Mouse (Mus musculus) heart, postnatal 0 days (tissue): ENCODE measurements around the gene Gm498. TPM values are rescaled to one million over a fixed set of nuclear protein-coding genes. Genes with fewer than 3 reads are reported as not detected.
A peak's percentile ranks its signal among the peaks of the same experiment; 100 is the strongest.

Source experiments
- ATAC-seq: fragments of 200-750 bp; cut with Nextera tagmentation; 2 replicates; pipeline ENCODE4 v1.8.0; 2017; ENCODE audit warnings: low read depth, moderate number of reproducible peaks, moderate library complexity; ENCODE audit not compliant: insufficient read depth
- DNase-seq: peaks from one replicate; pipeline ENCODE4 v3.0.0-alpha.2; 2016; ENCODE audit warnings: low spot score
- H3K27ac ChIP-seq: fragments of 300-500 bp; sonication (generic); 2 replicates; pipeline ENCODE4 v1.5.1; 2014; ENCODE audit warnings: low read depth, mild to moderate bottlenecking
- H3K27me3 ChIP-seq: fragments of 300-500 bp; sonication (generic); 2 replicates; pipeline ENCODE4 v1.6.1; 2014; ENCODE audit warnings: low read length, mixed read lengths; ENCODE audit not compliant: control insufficient read depth, insufficient read depth
- H3K36me3 ChIP-seq: fragments of 300-500 bp; sonication (generic); replicated peaks from 2 replicates; pipeline ENCODE4 v1.6.1; 2014; ENCODE audit warnings: low read length, mixed read lengths; ENCODE audit not compliant: control insufficient read depth, insufficient read depth
- H3K4me1 ChIP-seq: fragments of 300-500 bp; sonication (generic); 2 replicates; pipeline ENCODE4 v1.6.1; 2014; ENCODE audit warnings: antibody characterized with exemption; ENCODE audit not compliant: control insufficient read depth, insufficient read depth
- H3K4me2 ChIP-seq: fragments of 300-500 bp; sonication (generic); 2 replicates; pipeline ENCODE4 v1.6.1; 2014; ENCODE audit warnings: low read depth, mild to moderate bottlenecking, low read length, moderate library complexity
- H3K4me3 ChIP-seq: fragments of 300-500 bp; sonication (generic); 2 replicates; pipeline ENCODE4 v1.5.1; 2014; ENCODE audit warnings: low read depth, low read length
- H3K9ac ChIP-seq: fragments of 300-500 bp; sonication (generic); replicated peaks from 2 replicates; pipeline ENCODE4 v1.6.1; 2014; ENCODE audit warnings: low read depth, low read length, mixed read lengths
- H3K9me3 ChIP-seq: fragments of 300-500 bp; sonication (generic); replicated peaks from 2 replicates; pipeline ENCODE4 v1.6.1; 2016; ENCODE audit warnings: low read length; ENCODE audit not compliant: control insufficient read depth
- CTCF ChIP-seq: IDR thresholded peaks from 2 replicates; pipeline ENCODE4 v1.5.1; 2016; ENCODE audit warnings: antibody characterized with exemption, control low read depth, low read depth
- EP300 ChIP-seq: IDR thresholded peaks from 2 replicates; pipeline ENCODE4 v1.6.1; 2016; ENCODE audit warnings: antibody characterized with exemption, low read depth
- WGBS: fragments of 180-500 bp; shearing (Covaris S2); extraction: QIAGEN DNeasy Blood & Tissue Kit; methylation state at CpG from one replicate; pipeline ENCODE4 v1.1.7; 2014; 5-methylcytosine and 5-hydroxymethylcytosine counted together
- polyA plus RNA-seq: library from polyadenylated mRNA; unstranded; fragments of >200 nt; fragmentation: Nextera tagmentation; extraction: Ambion mirVana; gene quantifications from 2 replicates; pipeline ENCODE4 v1.2.1, GENCODE M21; 2015
- total RNA-seq: library from RNA; depleted of rRNA; stranded (reverse); fragments of >200 nt; gene quantifications from 2 replicates; pipeline ENCODE4 v1.2.3, GENCODE M21; 2014; ENCODE audit warnings: low replicate concordance; rRNA removed

The Gm498 gene
- total RNA-seq (not detected in 2 replicates), polyA plus RNA-seq (not detected in 2 replicates)

DNA sequence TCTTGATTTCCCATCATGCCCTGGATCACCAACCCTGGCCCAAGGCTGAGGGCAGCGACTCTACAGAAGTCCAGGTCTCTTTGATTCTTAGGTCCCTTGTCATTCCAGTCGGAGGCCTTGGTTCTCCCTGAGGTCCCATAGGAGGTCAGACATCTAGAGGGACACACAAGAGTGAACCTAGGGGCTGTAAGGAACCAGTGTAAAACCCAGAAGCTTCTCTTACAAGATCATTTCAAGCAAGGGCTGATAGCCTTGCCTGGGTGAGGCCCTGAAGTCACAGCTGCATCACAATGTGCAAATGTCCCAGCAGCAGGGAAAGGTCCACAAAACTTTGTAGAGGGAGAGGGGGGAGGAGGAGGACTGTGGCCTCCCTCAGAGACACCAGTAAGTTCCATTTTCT, at the start of gene Gm498:
Gene Gm498, plus strand, starts transcription at position 301 of the 400 bp plus-strand sequence.
- 60% methylated on average over 2 of the region's 2 CpGs for WGBS
- no peak for DNase-seq
- no peak within 1 kb of the TSS for H3K27ac ChIP-seq

DNA sequence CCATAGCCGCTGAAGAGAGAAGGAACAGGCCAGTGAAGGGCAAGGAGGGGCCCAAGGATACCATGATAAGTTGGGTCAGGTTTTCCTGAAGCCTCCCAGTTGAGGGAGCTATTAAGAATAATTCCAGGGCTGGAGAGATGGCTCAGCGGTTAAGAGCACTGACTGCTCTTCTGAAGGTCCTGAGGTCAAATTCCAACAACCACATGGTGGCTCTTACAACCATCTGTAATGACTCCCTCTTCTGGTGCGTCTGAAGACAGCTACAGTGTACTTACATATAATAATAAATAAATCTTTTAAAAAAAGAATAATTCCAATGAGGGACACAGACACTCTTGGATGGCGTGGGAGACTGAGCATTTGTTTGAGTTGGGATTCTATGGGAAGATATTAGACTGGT, 47.4 kb upstream of the Gm498 start:
- H3K27me3 ChIP-seq, result no peaks in the 10 kb centered on the region
- DNase-seq, result no peak

More for the DNA sequence above, at the start of gene Gm498:
- Histone ChIP-seq H3K9me3 (no peaks in the 10 kb centered on the region), H3K4me2 (no peak within 1 kb of the TSS), H3K27me3 (no peaks in the 10 kb centered on the region), H3K36me3 (no peaks in the 10 kb centered on the region), H3K4me3 (no peak within 1 kb of the TSS), H3K9ac (no peak within 1 kb of the TSS), H3K4me1 (no peaks in the 10 kb centered on the region)
- ATAC-seq, result no peak
- TF ChIP-seq EP300 (no peak), CTCF (no peak)

DNA sequence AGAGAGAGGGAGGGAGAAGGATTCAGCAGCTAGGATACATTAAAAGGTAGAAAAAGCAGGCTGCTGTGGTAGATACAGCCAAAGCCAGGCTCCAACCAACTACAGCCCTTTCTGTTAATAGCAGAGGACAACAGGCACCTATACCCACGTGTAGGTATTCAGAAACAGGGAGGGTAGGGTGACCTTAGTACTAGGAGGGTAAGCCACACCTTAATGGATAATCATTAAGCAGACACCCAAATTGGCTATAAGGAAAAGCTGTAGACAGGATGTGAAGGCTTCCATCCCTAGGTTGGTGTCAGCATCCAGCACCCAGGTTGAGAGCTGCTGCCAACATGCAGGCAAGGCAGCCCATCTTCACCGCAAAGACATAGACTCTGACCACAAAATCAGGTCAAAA, 45.4 kb upstream of the Gm498 start:
- DNase-seq (no peak), ATAC-seq (no peak)
- Histone ChIP-seq H3K9ac (no peak overlapping the region), H3K36me3 (peaks cover 4% of the 10 kb centered on the region), H3K4me3 (no peak overlapping the region), H3K4me1 (peaks cover 13% of the 10 kb centered on the region), H3K4me2 (no peak overlapping the region), H3K27me3 (no peaks in the 10 kb centered on the region), H3K9me3 (no peaks in the 10 kb centered on the region), H3K27ac (no peak overlapping the region)
- WGBS, result 91% methylated on average over 2 of the region's 2 CpGs
- TF ChIP-seq EP300 (no peak), CTCF (no peak)

More for the DNA sequence above, 47.4 kb upstream of the Gm498 start:
- no peaks in the 10 kb centered on the region for H3K9me3 ChIP-seq
- no peak for ATAC-seq
- H3K9ac ChIP-seq, result no peak overlapping the region
- no peak overlapping the region for H3K4me3 ChIP-seq
- H3K4me1 ChIP-seq, result peaks cover 13% of the 10 kb centered on the region
- no peak overlapping the region for H3K4me2 ChIP-seq
- H3K27ac ChIP-seq, result no peak overlapping the region
- no peak for TF ChIP-seq EP300
- no peak for TF ChIP-seq CTCF
- WGBS, result 70% methylated on average over 4 of the region's 4 CpGs
- H3K36me3 ChIP-seq, result peaks cover 23% of the 10 kb centered on the region

DNA sequence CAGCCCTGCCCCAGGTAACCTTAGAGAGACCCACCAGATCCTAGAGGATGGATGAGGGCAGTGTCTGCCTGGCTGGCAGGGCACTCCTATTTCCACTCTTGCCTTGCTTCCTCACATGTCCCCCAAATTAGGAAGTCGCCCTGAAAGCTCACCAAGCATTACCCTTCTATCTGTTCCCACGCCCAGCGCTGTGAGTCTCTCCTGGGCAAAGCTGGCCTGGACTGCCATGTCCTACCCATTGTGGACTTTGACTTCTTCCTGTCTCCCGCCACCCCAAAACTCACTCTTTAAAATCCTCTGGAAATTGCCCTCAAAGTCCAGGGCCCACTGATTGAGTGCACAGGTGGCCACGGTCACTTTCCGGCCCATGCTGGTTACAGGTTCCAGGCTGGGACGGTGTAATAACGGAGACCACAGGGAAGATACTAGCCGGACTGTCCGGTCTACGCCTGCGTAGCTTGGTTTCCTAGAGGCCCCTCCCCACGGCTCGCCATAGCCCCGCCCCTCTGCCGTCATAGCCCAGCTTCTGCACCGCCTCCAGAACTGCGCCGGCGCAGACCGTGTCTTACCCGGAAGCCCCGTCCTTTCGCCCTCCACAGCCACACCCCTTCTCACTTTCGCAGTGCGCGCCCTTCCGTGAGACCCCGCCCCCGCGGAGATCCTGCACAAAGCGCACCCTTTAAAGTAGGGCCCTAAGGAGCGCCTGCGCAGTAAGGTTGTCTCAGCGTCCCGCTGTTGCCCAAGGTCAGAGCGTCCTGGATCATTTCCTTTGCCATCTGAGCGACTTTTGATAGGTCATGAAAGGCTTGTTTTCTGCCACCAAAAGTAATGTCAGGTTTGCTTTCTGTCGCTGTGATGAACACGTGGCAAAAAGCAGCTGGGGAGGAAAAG, 44.0 kb upstream of the Gm498 start, which contains the start of the genes Nadsyn1 and Dhcr7:
Gene Nadsyn1, minus strand, starts transcription at position 475 of the 891 bp plus-strand sequence.
Gene Dhcr7, plus strand, starts transcription at position 771 of the 891 bp plus-strand sequence.
- TF ChIP-seq CTCF (no peak), EP300 (no peak)
- H3K27me3 ChIP-seq, result no peaks in the 10 kb centered on the region
- under 1% methylated on average over 40 of the region's 40 CpGs for WGBS

DNA sequence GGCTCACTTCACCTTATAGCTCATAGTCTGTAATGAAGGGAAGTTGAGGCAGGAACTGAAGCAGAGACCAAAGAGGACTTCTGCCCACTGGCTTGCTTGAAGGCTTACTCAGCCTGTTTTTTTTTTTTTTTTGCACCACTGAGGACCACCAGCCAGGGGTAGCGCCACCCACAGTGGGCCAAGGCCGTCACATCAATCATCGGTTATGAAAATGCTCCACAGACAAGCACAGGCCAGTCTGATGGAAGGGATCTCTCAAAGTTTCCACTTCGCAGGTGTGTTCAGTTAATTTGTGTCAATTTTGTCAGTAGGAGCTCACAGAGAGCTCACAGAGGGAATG, 43.4 kb upstream of the Gm498 start:
- no peak for TF ChIP-seq EP300
- H3K27me3 ChIP-seq, result no peaks in the 10 kb centered on the region
- H3K27ac ChIP-seq, result peak overlapping the region; percentile 86
- no peaks in the 10 kb centered on the region; the same call in 1 of the 2 replicates for H3K36me3 ChIP-seq
- no peak for DNase-seq
- no peak for ATAC-seq
- WGBS, result 82% methylated on average over 4 of the region's 4 CpGs
- no peaks in the 10 kb centered on the region for H3K9me3 ChIP-seq
- peak overlapping the region; percentile 48 for H3K9ac ChIP-seq
- H3K4me1 ChIP-seq, result peaks cover 13% of the 10 kb centered on the region
- H3K4me3 ChIP-seq, result peak overlapping the region; percentile 79
- H3K4me2 ChIP-seq, result peak overlapping the region; percentile 93

More for the DNA sequence above, 44.0 kb upstream of the Gm498 start, which contains the start of the genes Nadsyn1 and Dhcr7:
- H3K4me3 ChIP-seq, result peak within 1 kb of the TSS; percentile 79
- H3K36me3 ChIP-seq, result no peaks in the 10 kb centered on the region; the same call in 1 of the 2 replicates
- H3K27ac ChIP-seq, result peak within 1 kb of the TSS; percentile 86
- H3K9me3 ChIP-seq, result no peaks in the 10 kb centered on the region
- DNase-seq, result peak; percentile 98
- H3K9ac ChIP-seq, result peak within 1 kb of the TSS; percentile 75
- H3K4me1 ChIP-seq, result peaks cover 13% of the 10 kb centered on the region
- H3K4me2 ChIP-seq, result peak within 1 kb of the TSS; percentile 93
- ATAC-seq, result peak; percentile 99
